Mouse (Mus musculus) cerebellum, adult 2 months (tissue): ENCODE results near the gene Rps6.

ENCODE experiments used
- CTCF ChIP-seq: fragments of 200-500 bp; IDR thresholded peaks from 2 replicates; pipeline ENCODE4 v1.5.1; 2011; ENCODE audit warnings: low read depth, mild to moderate bottlenecking, control low read depth, low read length, moderate library complexity, borderline replicate concordance; ENCODE audit not compliant: insufficient read depth
- POLR2A ChIP-seq: fragments of 200-500 bp; IDR thresholded peaks from 2 replicates; pipeline ENCODE4 v1.6.1; 2011; ENCODE audit warnings: low read length, control low read depth, borderline replicate concordance; ENCODE audit not compliant: insufficient read depth

GRCm38 (mm10) chr4:86814850-86815249 is 42.4 kb downstream of the Rps6 start:
- TF ChIP-seq CTCF (no peak), POLR2A (no peak)
